Mouse (Mus musculus): ENCODE results near the gene Cdk11b. TPM values are rescaled to one million over a fixed set of nuclear protein-coding genes. Genes with fewer than 3 reads are reported as not detected.

Cdk11b gene
- total RNA-seq, 2 experiments from 2014 or later = 53.5 to 59.7 TPM

Other genes starting within 250 kb of the Cdk11b start
- 1 to 10 TPM; 8.6 to 9.5 TPM for gene Gabrd, start 226.7 kb upstream of the Cdk11b start, total RNA-seq (2021)
- gene Cfap74, start 215.7 kb upstream of the Cdk11b start, total RNA-seq (2021) = 1 to 10 TPM; 8.6 to 9.6 TPM
- gene Tmem52, start 155.7 kb upstream of the Cdk11b start, total RNA-seq (2021) = 1 to 10 TPM; 2.0 to 3.5 TPM
- gene Gnb1, start 133.5 kb upstream of the Cdk11b start, total RNA-seq (2021) = 1,000 to 10,000 TPM; 1,004 to 1,032 TPM
- 10 to 100 TPM; 55.8 to 63.5 TPM for gene Nadk, start 62.5 kb upstream of the Cdk11b start, total RNA-seq (2021)
- gene Slc35e2, start 23.4 kb upstream of the Cdk11b start, total RNA-seq (2021) = 10 to 100 TPM; 37.9 to 38.6 TPM
- not detected for gene Gm10563, start 20.6 kb downstream of the Cdk11b start, total RNA-seq (2021)
- 1 to 10 TPM; 2.7 to 4.1 TPM for gene Mmp23, start 28.5 kb downstream of the Cdk11b start, total RNA-seq (2021)
- gene Mib2, start 44.3 kb downstream of the Cdk11b start, total RNA-seq (2021) = 10 to 100 TPM; 89.1 to 96.6 TPM
- 10 to 100 TPM; 21.9 to 22.3 TPM for gene Fndc10, start 69.5 kb downstream of the Cdk11b start, total RNA-seq (2021)
- 10 to 100 TPM; 77.2 to 81.7 TPM for gene Ssu72, start 79.9 kb downstream of the Cdk11b start, total RNA-seq (2021)
- gene Tmem240, start 109.9 kb downstream of the Cdk11b start, total RNA-seq (2021) = 10 to 100 TPM; 44.8 to 45.2 TPM
- gene Atad3a, start 136.2 kb downstream of the Cdk11b start, total RNA-seq (2021) = 10 to 100 TPM; 68.7 to 71.4 TPM
- 10 to 100 TPM; 16.3 to 18.2 TPM for gene Vwa1, start 149.8 kb downstream of the Cdk11b start, total RNA-seq (2021)
- 1 to 10 TPM; 3.5 to 4.5 TPM for gene Tmem88b, start 161.0 kb downstream of the Cdk11b start, total RNA-seq (2021)
- not detected for gene Ankrd65, start 165.6 kb downstream of the Cdk11b start, total RNA-seq (2021)
- 100 to 1,000 TPM; 109 to 114 TPM for gene Mrpl20, start 178.0 kb downstream of the Cdk11b start, total RNA-seq (2021)
- gene Ccnl2, start 187.6 kb downstream of the Cdk11b start, total RNA-seq (2021) = 10 to 100 TPM; 75.5 to 83.2 TPM
- 10 to 100 TPM; 66.7 to 77.0 TPM for gene Aurkaip1, start 206.4 kb downstream of the Cdk11b start, total RNA-seq (2021)
- 10 to 100 TPM; 14.1 to 16.0 TPM for gene Mxra8, start 214.8 kb downstream of the Cdk11b start, total RNA-seq (2021)
- 10 to 100 TPM; 69.5 to 82.8 TPM for gene Dvl1, start 222.5 kb downstream of the Cdk11b start, total RNA-seq (2021)
- gene Tas1r3, start 238.5 kb downstream of the Cdk11b start, total RNA-seq (2021) = under 1 TPM; 0.27 to 0.30 TPM
- gene Cptp, start 244.6 kb downstream of the Cdk11b start, total RNA-seq (2021) = 10 to 100 TPM; 28.1 to 32.2 TPM
- 10 to 100 TPM; 35.9 to 41.0 TPM for gene Ints11, start 244.7 kb downstream of the Cdk11b start, total RNA-seq (2021)

Measured in layer of hippocampus, postnatal 10 days (tissue).